8 mouse cellular contexts compared by ENCODE assay signal in genomic region chr11:88067586-88068410, GRCm38 (mm10). TPM values are rescaled to one million over a fixed set of nuclear protein-coding genes. Genes with fewer than 3 reads are reported as not detected.
A peak's percentile ranks its signal among the peaks of the same experiment; 100 is the strongest.
DNase-seq lines count a peak whose midpoint lies in the region; ATAC-seq and TF ChIP-seq lines count a peak whose summit lies in the region.

Vezf1 (plus strand) TSS chr11:88068279.

- H3K4me1 ChIP-seq in G1E (ENCODE audit: insufficient read depth, low read depth, low read length): peaks cover 34% of the 10 kb centered on the region
- H3K4me1 ChIP-seq in cerebellum, adult 2 months (ENCODE audit: control insufficient read depth, insufficient read depth, low read length): peaks cover 4% of the 10 kb centered on the region; the same call in 1 of the 2 replicates
- peaks cover 21% of the 10 kb centered on the region for H3K4me1 ChIP-seq in forebrain, postnatal 0 days (ENCODE audit: insufficient read depth)
- peaks cover 19% of the 10 kb centered on the region for H3K4me1 ChIP-seq in lung, embryonic 14.5 days (ENCODE audit: insufficient read depth)

- peak within 1 kb of the TSS; percentile 90 for H3K4me2 ChIP-seq in forebrain, postnatal 0 days (ENCODE audit: low read depth)
- peak within 1 kb of the TSS; percentile 77 for H3K4me2 ChIP-seq in lung, embryonic 14.5 days

- WGBS in cerebellum, adult 2 months: under 1% methylated on average over 53 of the region's 81 CpGs
- 6% methylated on average over 59 of the region's 81 CpGs for WGBS in forebrain, postnatal 0 days
- WGBS in lung, embryonic 14.5 days: under 1% methylated on average over 43 of the region's 81 CpGs

- ATAC-seq in G1E (ENCODE audit: extremely low read depth, insufficient number of reproducible peaks, low FRiP score, poor library complexity, severe bottlenecking): peak; percentile 63; the same call in 1 of the 2 replicates
- ATAC-seq in forebrain, postnatal 0 days: peak; percentile 92
- ATAC-seq in lung, embryonic 14.5 days (ENCODE audit: insufficient read depth): peak; percentile 91
- ATAC-seq in neutrophil, adult 5-6 weeks (ENCODE audit: extremely low read depth, insufficient number of reproducible peaks, low FRiP score, poor library complexity, severe bottlenecking): peak; percentile 76

- peak; percentile 84 for DNase-seq in G1E (ENCODE audit: low spot score)
- DNase-seq in cerebellum, adult 2 months: peak; percentile 76 to 81
- DNase-seq in forebrain, postnatal 0 days: peak; percentile 81
- peak; percentile 57 for DNase-seq in heart, postnatal 25 days (ENCODE audit: low spot score)
- peak; percentile 35 to 52 for DNase-seq in layer of hippocampus, adult 2 months (ENCODE audit: low spot score in 2 of 2)
- DNase-seq in lung, embryonic 14.5 days: peak; percentile 90
- peak; percentile 83 for DNase-seq in testis, postnatal 14 days (ENCODE audit: low spot score)

- TF ChIP-seq POLR2A in cerebellum, adult 2 months (IDR thresholded peaks at IDR 0.05; ENCODE audit: borderline replicate concordance, insufficient read depth, low read length): peak; percentile 56; the same call in 1 of the 2 replicates

- peak within 1 kb of the TSS; percentile 96 for H3K9ac ChIP-seq in forebrain, postnatal 0 days
- H3K9ac ChIP-seq in lung, embryonic 14.5 days: peak within 1 kb of the TSS; percentile 95

- H3K4me3 ChIP-seq in G1E (ENCODE audit: low read depth, low read length): peak within 1 kb of the TSS; percentile 93
- peak within 1 kb of the TSS; percentile 100 for H3K4me3 ChIP-seq in cerebellum, adult 2 months (replicated peaks; ENCODE audit: insufficient read depth, low read depth, low read length)
- H3K4me3 ChIP-seq in forebrain, postnatal 0 days (ENCODE audit: low read depth, low read length): peak within 1 kb of the TSS; percentile 97
- peak within 1 kb of the TSS; percentile 70 for H3K4me3 ChIP-seq in layer of hippocampus, adult 2 months
- peak within 1 kb of the TSS; percentile 99 for H3K4me3 ChIP-seq in lung, embryonic 14.5 days (ENCODE audit: low read depth, low read length)

- no peak for TF ChIP-seq CTCF in G1E (IDR thresholded peaks at IDR 0.05; ENCODE audit: low read depth, low read length)
- TF ChIP-seq CTCF in cerebellum, adult 2 months (IDR thresholded peaks at IDR 0.05; ENCODE audit: borderline replicate concordance, insufficient read depth, low read depth, low read length): peak; percentile 15; the same call in 1 of the 2 replicates
- no peak; the same call in 1 of the 2 replicates for TF ChIP-seq CTCF in forebrain, postnatal 0 days (IDR thresholded peaks at IDR 0.05; ENCODE audit: low read depth)
- TF ChIP-seq CTCF in layer of hippocampus, adult 2 months (conservative IDR thresholded peaks at IDR 0.05): peak; percentile 16; the same call in 1 of the 2 replicates
- no peak for TF ChIP-seq CTCF in lung, embryonic 14.5 days (IDR thresholded peaks at IDR 0.05; ENCODE audit: low read depth)

- peaks cover 10% of the 10 kb centered on the region for H3K36me3 ChIP-seq in G1E (replicated peaks)
- H3K36me3 ChIP-seq in forebrain, postnatal 0 days (ENCODE audit: insufficient read depth): no peaks in the 10 kb centered on the region
- no peaks in the 10 kb centered on the region for H3K36me3 ChIP-seq in lung, embryonic 14.5 days (ENCODE audit: insufficient read depth)

- H3K27me3 ChIP-seq in G1E (ENCODE audit: insufficient read depth, low read length): no peaks in the 10 kb centered on the region
- no peaks in the 10 kb centered on the region for H3K27me3 ChIP-seq in cerebellum, adult 2 months (ENCODE audit: control insufficient read depth, insufficient read depth, low read length)
- no peaks in the 10 kb centered on the region for H3K27me3 ChIP-seq in forebrain, postnatal 0 days (ENCODE audit: insufficient read depth, low read length)
- H3K27me3 ChIP-seq in lung, embryonic 14.5 days (ENCODE audit: insufficient read depth, low read length): no peaks in the 10 kb centered on the region

- no peaks in the 10 kb centered on the region for H3K9me3 ChIP-seq in G1E (replicated peaks)
- H3K9me3 ChIP-seq in forebrain, postnatal 0 days (ENCODE audit: low read length): no peaks in the 10 kb centered on the region
- no peaks in the 10 kb centered on the region for H3K9me3 ChIP-seq in lung, embryonic 14.5 days (ENCODE audit: low read depth, low read length)

- H3K27ac ChIP-seq in cerebellum, adult 2 months (ENCODE audit: insufficient read depth, low read length): peak within 1 kb of the TSS; percentile 100
- H3K27ac ChIP-seq in forebrain, postnatal 0 days (ENCODE audit: low read depth, low read length): peak within 1 kb of the TSS; percentile 95
- H3K27ac ChIP-seq in layer of hippocampus, adult 2 months: peak within 1 kb of the TSS; percentile 99
- peak within 1 kb of the TSS; percentile 96 for H3K27ac ChIP-seq in lung, embryonic 14.5 days (ENCODE audit: low read depth)

- intact Hi-C loops in heart, postnatal 25 days (cut with DNase I): loop anchor here (2.0 to 5.0 kb wide), 4 partner anchors 31 to 121 kb away; partner anchors contain the start of gene Cuedc1

RNA-seq across cellular contexts. Expression of gene Vezf1, which starts in this region (rescaled TPM):
- total RNA-seq in G1E (2014; fragmentation: Nextera tagmentation) (78.3 and 90.9 TPM in 2 replicates), G1E (2017) (48.2 and 60.2 TPM in 2 replicates)
- polyA plus RNA-seq in G1E (2012): 15.8 and 16.8 TPM in 2 replicates
- 29.6 and 30.2 TPM in 2 replicates for polyA plus RNA-seq in cerebellum, adult 2 months (2012; rRNA removed)
- 33.0 and 43.7 TPM in 2 replicates for total RNA-seq in forebrain, postnatal 0 days (2014; rRNA removed)
- 28.0 and 34.6 TPM in 2 replicates for polyA plus RNA-seq in forebrain, postnatal 0 days (2015; fragmentation: Nextera tagmentation; extraction: Ambion mirVana)
- total RNA-seq in heart, postnatal 25 days (2021): 10 to 100 TPM; 40.7 to 45.3 TPM
- total RNA-seq in layer of hippocampus, adult 2 months (2021): 10 to 100 TPM; 22.0 to 22.7 TPM
- 44.5 and 46.8 TPM in 2 replicates for polyA plus RNA-seq in lung, embryonic 14.5 days (2014; fragmentation: Nextera tagmentation; extraction: Ambion mirVana)
- 45.5 and 47.7 TPM in 2 replicates for total RNA-seq in neutrophil, adult 5-6 weeks (2017)

Comparison
In these comparisons a context has a peak if more than half of its experiments do, and no peak if none do; other contexts are left out.
1. Peak in every context shown above with its lines: DNase-seq, ATAC-seq, H3K4me3 ChIP-seq and H3K27ac ChIP-seq.
2. CTCF ChIP-seq: peak in cerebellum, adult 2 months (single experiment) and layer of hippocampus, adult 2 months (single experiment); none in G1E (single experiment), forebrain, postnatal 0 days (single experiment) and lung, embryonic 14.5 days (single experiment).